Mouse (Mus musculus): ENCODE results near the gene Sfxn1. TPM values are rescaled to one million over a fixed set of nuclear protein-coding genes. Genes with fewer than 3 reads are reported as not detected.

Sfxn1 gene
- polyA plus RNA-seq, 1 experiment from 2014 or later, result 66.6 TPM

DNA sequence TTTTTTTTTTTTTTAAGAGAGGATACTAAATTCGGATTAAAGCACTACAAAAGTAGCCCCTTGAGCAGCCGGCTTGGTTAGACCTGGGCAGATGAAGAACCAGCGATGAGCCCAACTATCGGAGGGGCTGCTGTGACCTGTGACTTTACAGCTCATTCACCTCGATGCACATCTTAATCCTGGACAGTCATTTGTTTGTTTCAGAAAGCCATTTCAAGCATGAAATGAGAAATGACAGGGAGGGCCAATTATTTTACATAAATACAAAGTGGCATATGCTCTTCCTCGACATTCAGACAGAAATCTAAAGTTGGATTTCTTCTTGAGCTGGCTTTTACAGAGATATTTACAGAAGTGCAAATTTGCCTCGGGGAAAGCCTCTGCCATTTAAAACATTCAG is 20.0 kb upstream of the Sfxn1 start:
- H3K4me2 ChIP-seq (ENCODE audit: low read depth, severe bottlenecking), result no peak overlapping the region
- H3K27me3 ChIP-seq (ENCODE audit: control insufficient read depth, insufficient read depth, low read length), result peaks cover 29% of the 10 kb centered on the region
- no peaks in the 10 kb centered on the region for H3K36me3 ChIP-seq (ENCODE audit: control insufficient read depth, insufficient read depth, low read length)
- no peak overlapping the region for H3K27ac ChIP-seq (replicated peaks; ENCODE audit: low read depth, low read length)
- DNase-seq (ENCODE audit: low spot score) (no peak), ATAC-seq (ENCODE audit: insufficient number of reproducible peaks, low FRiP score, low TSS enrichment, low read depth) (no peak)
- H3K9me3 ChIP-seq (ENCODE audit: control insufficient read depth, low read length), result no peaks in the 10 kb centered on the region
- H3K4me3 ChIP-seq (ENCODE audit: low read depth, low read length), result no peak overlapping the region
- 72% methylated on average over 7 of the region's 7 CpGs for WGBS
- no peak overlapping the region for H3K9ac ChIP-seq (ENCODE audit: low read length)
- H3K4me1 ChIP-seq (ENCODE audit: control insufficient read depth, insufficient read depth, low read length), result peaks cover 10% of the 10 kb centered on the region

DNA sequence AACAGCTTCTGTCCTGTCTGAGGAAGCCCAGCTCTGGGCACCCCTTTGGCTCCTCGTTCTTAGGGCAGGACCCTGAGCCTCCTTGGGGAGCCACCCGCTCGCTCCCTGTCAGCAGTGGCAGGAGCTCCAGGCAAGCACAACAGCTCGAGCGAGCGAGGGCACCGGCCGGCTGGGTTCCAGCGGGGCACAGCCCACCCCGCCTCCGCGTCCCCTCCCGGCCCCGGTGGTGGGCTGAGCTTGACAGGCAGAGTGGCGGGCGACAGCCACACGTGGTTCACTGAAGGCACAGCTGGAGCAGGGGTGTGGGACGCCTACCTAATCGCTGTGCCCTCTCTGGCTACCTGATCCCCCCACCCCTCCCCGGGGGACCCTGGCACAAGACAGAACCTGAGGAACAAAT is 16.7 kb upstream of the Sfxn1 start:
- DNase-seq (ENCODE audit: low spot score), result peak; percentile 47
- no peak overlapping the region for H3K27ac ChIP-seq (replicated peaks; ENCODE audit: low read depth, low read length)
- peak overlapping the region; percentile 36 for H3K4me3 ChIP-seq (ENCODE audit: low read depth, low read length)
- H3K9ac ChIP-seq (ENCODE audit: low read length), result no peak overlapping the region; the same call in 1 of the 2 replicates
- WGBS, result under 1% methylated on average over 20 of the region's 20 CpGs
- ATAC-seq (ENCODE audit: insufficient number of reproducible peaks, low FRiP score, low TSS enrichment, low read depth), result 0 out of 2 replicates have a peak, but pooled peaks have one; percentile 44
- H3K27me3 ChIP-seq (ENCODE audit: control insufficient read depth, insufficient read depth, low read length), result peaks cover 33% of the 10 kb centered on the region
- H3K36me3 ChIP-seq (ENCODE audit: control insufficient read depth, insufficient read depth, low read length), result no peaks in the 10 kb centered on the region
- H3K4me1 ChIP-seq (ENCODE audit: control insufficient read depth, insufficient read depth, low read length), result peaks cover 10% of the 10 kb centered on the region
- peak overlapping the region; percentile 88 for H3K4me2 ChIP-seq (ENCODE audit: low read depth, severe bottlenecking)
- H3K9me3 ChIP-seq (ENCODE audit: control insufficient read depth, low read length), result no peaks in the 10 kb centered on the region

DNA sequence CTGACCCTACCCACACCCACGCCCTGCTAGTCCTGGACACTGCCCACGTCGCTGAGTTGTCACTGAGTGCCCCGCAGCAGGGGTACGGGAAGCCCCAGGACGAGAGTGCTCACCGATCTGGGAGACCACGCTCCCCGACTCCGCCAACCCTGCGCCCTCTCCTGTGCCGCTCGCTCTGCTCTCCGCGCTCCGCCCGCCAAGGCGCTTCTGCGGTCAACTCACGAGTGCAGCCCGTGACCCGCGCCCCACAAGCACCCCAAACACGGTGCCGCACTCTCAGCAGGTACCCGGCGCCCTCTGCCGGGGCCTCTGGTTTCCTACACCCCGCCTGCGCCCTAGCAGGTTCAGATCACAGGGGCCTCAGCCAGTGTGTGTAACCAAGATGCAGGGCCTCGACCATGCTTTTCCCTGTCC is 16.2 kb upstream of the Sfxn1 start, which contains the start of gene Drd1:
Drd1 (minus strand) TSS at position 258 of the 414 bp plus-strand sequence.
- peak within 1 kb of the TSS; percentile 28; the same call in 1 of the 2 replicates for H3K9ac ChIP-seq (ENCODE audit: low read length)
- under 1% methylated on average over 31 of the region's 31 CpGs for WGBS
- H3K27me3 ChIP-seq (ENCODE audit: control insufficient read depth, insufficient read depth, low read length), result peaks cover 33% of the 10 kb centered on the region
- DNase-seq (ENCODE audit: low spot score) (peak; percentile 85), ATAC-seq (ENCODE audit: insufficient number of reproducible peaks, low FRiP score, low TSS enrichment, low read depth) (peak; percentile 21; the same call in 1 of the 2 replicates)
- H3K27ac ChIP-seq (replicated peaks; ENCODE audit: low read depth, low read length), result no peak within 1 kb of the TSS
- H3K4me3 ChIP-seq (ENCODE audit: low read depth, low read length), result peak within 1 kb of the TSS; percentile 36
- no peaks in the 10 kb centered on the region for H3K9me3 ChIP-seq (ENCODE audit: control insufficient read depth, low read length)
- H3K4me1 ChIP-seq (ENCODE audit: control insufficient read depth, insufficient read depth, low read length), result peaks cover 10% of the 10 kb centered on the region
- peak within 1 kb of the TSS; percentile 88 for H3K4me2 ChIP-seq (ENCODE audit: low read depth, severe bottlenecking)
- no peaks in the 10 kb centered on the region for H3K36me3 ChIP-seq (ENCODE audit: control insufficient read depth, insufficient read depth, low read length)

DNA sequence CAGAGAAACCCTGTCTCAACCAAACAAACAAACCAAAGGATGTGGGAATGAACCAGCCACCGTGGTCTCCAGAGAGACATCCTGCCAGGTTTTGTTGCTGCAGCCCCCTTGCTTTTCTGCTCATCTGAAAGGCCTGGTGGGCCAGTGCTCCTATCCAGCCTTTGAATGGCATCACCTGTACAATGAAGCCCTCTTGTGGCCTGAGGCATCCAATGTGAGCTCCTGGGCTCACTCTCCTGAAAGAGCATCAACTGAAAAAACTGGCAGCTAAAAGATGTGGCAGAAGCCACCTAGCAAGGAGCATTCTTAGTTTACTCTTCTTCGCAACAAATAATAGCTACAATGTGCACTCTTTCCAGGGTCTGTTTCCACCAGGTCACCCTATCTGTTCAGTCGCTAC is 9.6 kb upstream of the Sfxn1 start:
- WGBS, result 87% methylated on average over 3 of the region's 3 CpGs

DNA sequence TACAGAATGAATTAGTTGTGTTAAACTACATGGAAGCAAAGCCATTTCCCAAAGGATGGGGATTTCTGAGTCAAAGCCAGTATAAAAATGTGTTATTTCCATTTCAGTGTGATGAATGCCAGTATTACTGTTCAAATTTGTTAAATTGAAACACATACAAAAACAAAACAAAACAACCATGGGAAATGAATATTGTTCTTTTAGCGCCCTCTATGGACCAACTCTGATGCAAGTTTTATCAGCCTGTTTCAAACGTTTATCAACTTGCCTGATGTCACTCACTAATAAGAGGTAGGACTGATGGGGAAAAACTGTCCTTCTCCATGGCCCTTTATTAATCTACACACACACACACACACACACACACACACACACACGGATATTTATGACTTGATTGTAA is 8.4 kb upstream of the Sfxn1 start:
- Histone ChIP-seq H3K4me2 (ENCODE audit: low read depth, severe bottlenecking) (no peak overlapping the region), H3K27me3 (ENCODE audit: control insufficient read depth, insufficient read depth, low read length) (no peaks in the 10 kb centered on the region), H3K4me3 (ENCODE audit: low read depth, low read length) (no peak overlapping the region), H3K4me1 (ENCODE audit: control insufficient read depth, insufficient read depth, low read length) (no peaks in the 10 kb centered on the region), H3K9ac (ENCODE audit: low read length) (no peak overlapping the region), H3K9me3 (ENCODE audit: control insufficient read depth, low read length) (no peaks in the 10 kb centered on the region), H3K36me3 (ENCODE audit: control insufficient read depth, insufficient read depth, low read length) (no peaks in the 10 kb centered on the region), H3K27ac (replicated peaks; ENCODE audit: low read depth, low read length) (no peak overlapping the region)
- DNase-seq (ENCODE audit: low spot score), result no peak
- ATAC-seq (ENCODE audit: insufficient number of reproducible peaks, low FRiP score, low TSS enrichment, low read depth), result no peak
- WGBS, result 2% methylated on average over 3 of the region's 3 CpGs

More for the DNA sequence above, 9.6 kb upstream of the Sfxn1 start:
- DNase-seq (ENCODE audit: low spot score) (no peak), ATAC-seq (ENCODE audit: insufficient number of reproducible peaks, low FRiP score, low TSS enrichment, low read depth) (no peak)
- no peaks in the 10 kb centered on the region for H3K9me3 ChIP-seq (ENCODE audit: control insufficient read depth, low read length)
- H3K36me3 ChIP-seq (ENCODE audit: control insufficient read depth, insufficient read depth, low read length), result no peaks in the 10 kb centered on the region
- no peak overlapping the region for H3K4me2 ChIP-seq (ENCODE audit: low read depth, severe bottlenecking)
- H3K9ac ChIP-seq (ENCODE audit: low read length), result no peak overlapping the region
- H3K27me3 ChIP-seq (ENCODE audit: control insufficient read depth, insufficient read depth, low read length), result 0 out of 2 replicates have a peak, but pooled peaks cover 3% of the 10 kb centered on the region
- no peak overlapping the region for H3K4me3 ChIP-seq (ENCODE audit: low read depth, low read length)
- H3K4me1 ChIP-seq (ENCODE audit: control insufficient read depth, insufficient read depth, low read length), result no peaks in the 10 kb centered on the region
- H3K27ac ChIP-seq (replicated peaks; ENCODE audit: low read depth, low read length), result no peak overlapping the region

DNA sequence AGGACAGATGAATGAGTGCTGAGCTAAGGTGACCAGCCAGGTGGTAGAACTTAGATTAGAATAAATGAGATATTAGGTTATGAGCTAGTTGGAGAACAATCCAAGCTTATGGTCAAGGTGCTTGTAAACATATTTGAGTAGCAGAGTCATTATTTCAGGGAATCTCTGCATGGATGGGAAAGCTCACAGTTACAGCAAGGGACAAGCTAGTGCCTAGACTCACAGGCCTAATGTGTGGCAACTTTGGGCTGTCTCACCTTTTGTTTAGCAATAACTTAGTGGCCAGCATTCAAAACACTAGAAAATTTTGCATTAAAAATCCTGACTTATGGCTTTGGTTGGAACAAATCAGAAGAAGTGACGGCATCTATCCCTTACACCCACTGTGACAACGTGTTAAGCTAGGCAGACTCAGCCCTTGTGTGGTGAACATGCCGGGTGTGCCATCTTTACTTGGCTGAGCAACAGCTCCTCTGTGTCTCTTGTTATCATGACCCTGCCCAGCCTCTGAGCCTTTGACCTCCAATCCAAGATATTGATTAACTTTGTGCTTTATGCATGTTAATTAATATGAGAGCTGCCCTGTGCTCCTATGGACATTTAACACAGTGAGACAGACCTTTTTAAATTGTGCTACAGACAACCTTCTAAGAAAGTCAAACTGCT is 5.5 kb upstream of the Sfxn1 start:
- Histone ChIP-seq H3K36me3 (ENCODE audit: control insufficient read depth, insufficient read depth, low read length) (no peaks in the 10 kb centered on the region), H3K9ac (ENCODE audit: low read length) (no peak overlapping the region), H3K27me3 (ENCODE audit: control insufficient read depth, insufficient read depth, low read length) (no peaks in the 10 kb centered on the region), H3K4me1 (ENCODE audit: control insufficient read depth, insufficient read depth, low read length) (no peaks in the 10 kb centered on the region), H3K9me3 (ENCODE audit: control insufficient read depth, low read length) (no peaks in the 10 kb centered on the region), H3K27ac (replicated peaks; ENCODE audit: low read depth, low read length) (no peak overlapping the region), H3K4me3 (ENCODE audit: low read depth, low read length) (no peak overlapping the region), H3K4me2 (ENCODE audit: low read depth, severe bottlenecking) (no peak overlapping the region)
- no peak for DNase-seq (ENCODE audit: low spot score)
- ATAC-seq (ENCODE audit: insufficient number of reproducible peaks, low FRiP score, low TSS enrichment, low read depth), result no peak
- 93% methylated on average over 3 of the region's 3 CpGs for WGBS

DNA sequence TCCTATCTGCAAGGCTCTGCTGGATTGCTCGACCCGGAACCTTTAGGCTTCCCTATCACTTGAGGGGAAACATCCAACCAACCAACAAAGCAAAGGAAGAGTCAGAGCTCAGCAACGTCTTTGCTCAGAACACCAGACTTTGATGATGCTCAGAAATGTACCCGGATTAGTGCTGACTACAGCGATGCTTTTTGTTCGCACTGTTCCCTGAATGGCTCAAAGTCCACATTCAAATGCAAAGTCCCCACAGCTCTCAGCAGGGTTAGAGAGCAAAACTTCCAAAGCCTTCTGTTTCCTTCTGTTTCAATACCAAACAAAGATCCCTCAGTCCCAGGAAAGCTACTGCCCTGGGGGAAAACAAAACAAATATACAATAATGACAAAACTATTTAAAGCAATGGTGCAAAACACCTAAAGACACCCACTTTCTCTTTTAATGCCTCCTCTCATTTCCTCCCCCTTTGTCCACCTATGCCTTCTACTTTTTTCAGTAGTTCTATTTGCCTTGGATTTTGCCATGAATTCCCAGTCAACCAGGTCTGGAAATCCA is 4.0 kb upstream of the Sfxn1 start:
- DNase-seq (ENCODE audit: low spot score), result no peak
- 48% methylated on average over 6 of the region's 6 CpGs for WGBS

DNA sequence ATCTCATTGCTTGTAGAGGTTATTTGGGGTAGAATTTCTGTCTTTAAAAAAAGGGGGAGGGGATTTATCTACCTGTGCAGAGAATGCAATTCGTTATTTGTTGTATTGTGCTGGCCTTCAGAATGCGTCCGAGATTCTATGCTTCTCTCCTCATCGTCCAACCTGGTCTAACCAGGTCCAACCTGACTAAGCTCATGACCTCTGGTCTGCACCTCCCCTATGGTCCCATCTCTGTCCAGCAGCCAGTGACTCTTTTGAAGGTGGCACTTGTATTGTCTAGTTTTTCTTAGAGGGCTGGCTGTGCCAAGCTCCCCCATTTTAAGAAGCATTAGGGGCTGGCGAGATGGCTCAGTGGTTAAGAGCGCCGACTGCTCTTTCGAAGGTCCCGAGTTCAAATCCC is 658 bp upstream of the Sfxn1 start:
- Histone ChIP-seq H3K27me3 (ENCODE audit: control insufficient read depth, insufficient read depth, low read length) (no peaks in the 10 kb centered on the region), H3K4me3 (ENCODE audit: low read depth, low read length) (no peak overlapping the region), H3K36me3 (ENCODE audit: control insufficient read depth, insufficient read depth, low read length) (no peaks in the 10 kb centered on the region), H3K9me3 (ENCODE audit: control insufficient read depth, low read length) (no peaks in the 10 kb centered on the region), H3K9ac (ENCODE audit: low read length) (no peak overlapping the region), H3K4me2 (ENCODE audit: low read depth, severe bottlenecking) (no peak overlapping the region), H3K27ac (replicated peaks; ENCODE audit: low read depth, low read length) (no peak overlapping the region), H3K4me1 (ENCODE audit: control insufficient read depth, insufficient read depth, low read length) (no peaks in the 10 kb centered on the region)
- no peak for ATAC-seq (ENCODE audit: insufficient number of reproducible peaks, low FRiP score, low TSS enrichment, low read depth)
- DNase-seq (ENCODE audit: low spot score), result no peak
- WGBS, result 98% methylated on average over 9 of the region's 9 CpGs

More for the DNA sequence above, 4.0 kb upstream of the Sfxn1 start:
- H3K9me3 ChIP-seq (ENCODE audit: control insufficient read depth, low read length), result no peaks in the 10 kb centered on the region
- no peak overlapping the region for H3K9ac ChIP-seq (ENCODE audit: low read length)
- H3K4me3 ChIP-seq (ENCODE audit: low read depth, low read length), result no peak overlapping the region
- no peaks in the 10 kb centered on the region for H3K27me3 ChIP-seq (ENCODE audit: control insufficient read depth, insufficient read depth, low read length)
- H3K36me3 ChIP-seq (ENCODE audit: control insufficient read depth, insufficient read depth, low read length), result no peaks in the 10 kb centered on the region
- H3K4me1 ChIP-seq (ENCODE audit: control insufficient read depth, insufficient read depth, low read length), result no peaks in the 10 kb centered on the region
- no peak overlapping the region for H3K4me2 ChIP-seq (ENCODE audit: low read depth, severe bottlenecking)
- no peak overlapping the region for H3K27ac ChIP-seq (replicated peaks; ENCODE audit: low read depth, low read length)
- ATAC-seq (ENCODE audit: insufficient number of reproducible peaks, low FRiP score, low TSS enrichment, low read depth), result no peak

Measured in limb, embryonic 11.5 days (tissue).